Mouse (Mus musculus): Measurements from ENCODE around the gene Asap3. TPM values are rescaled to one million over a fixed set of nuclear protein-coding genes. Genes with fewer than 3 reads are reported as not detected.

Asap3 gene
- polyA plus RNA-seq, 2 experiments from 2014 or later: 0.25 TPM; not detected in 1

DNA sequence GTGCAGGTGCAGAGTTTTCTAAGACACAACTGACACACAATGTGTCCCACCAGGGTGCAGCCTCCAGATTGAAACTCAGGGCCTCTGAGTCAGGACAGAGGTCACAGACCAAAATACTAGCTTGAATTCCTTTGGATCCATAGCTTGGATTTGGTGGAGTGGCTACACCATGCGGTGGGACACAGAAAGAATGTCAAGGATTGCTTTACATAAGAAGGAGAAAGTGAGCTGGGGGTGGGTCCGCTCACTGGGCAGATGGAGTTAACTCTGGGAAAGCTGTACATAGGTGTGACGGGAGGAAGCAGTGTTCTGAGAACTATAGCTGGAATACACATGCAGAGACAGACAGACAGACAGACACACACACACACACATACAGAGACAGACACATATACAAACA lies 53.8 kb downstream of the Asap3 start:
- ATAC-seq: no peak

DNA sequence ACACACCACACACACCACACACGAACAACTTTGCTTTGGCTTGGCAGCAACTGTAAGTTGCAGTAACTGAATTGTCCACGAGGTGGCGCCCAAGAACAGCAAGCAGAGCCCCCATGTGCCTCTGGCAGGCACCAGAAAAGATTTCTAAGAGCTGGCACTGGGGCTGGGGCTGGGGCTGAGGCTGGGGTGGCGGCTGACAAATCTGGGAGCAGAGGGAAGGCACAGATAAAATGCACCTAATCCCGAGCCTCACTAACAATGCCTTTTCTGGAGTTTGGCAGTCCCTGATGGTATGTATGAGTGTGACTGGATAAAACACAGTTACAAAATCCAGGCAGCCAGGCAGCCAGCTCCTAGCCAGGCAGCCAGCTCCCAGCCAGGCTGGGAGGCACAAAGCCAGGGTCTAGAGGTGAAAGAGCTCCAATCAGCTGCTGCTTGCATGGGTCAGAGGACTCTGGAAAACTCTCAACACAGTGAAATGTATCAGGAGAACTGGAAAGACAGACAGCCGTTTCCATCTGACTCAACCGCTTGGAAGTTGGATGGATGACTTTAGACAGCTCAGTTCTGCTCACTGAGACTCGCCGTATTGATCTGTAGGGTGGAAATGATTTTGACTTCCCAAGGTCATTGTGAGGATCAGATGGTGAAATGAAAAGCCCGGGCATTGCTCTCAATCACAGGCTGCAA lies 54.5 kb downstream of the Asap3 start:
- ATAC-seq: no peak

DNA sequence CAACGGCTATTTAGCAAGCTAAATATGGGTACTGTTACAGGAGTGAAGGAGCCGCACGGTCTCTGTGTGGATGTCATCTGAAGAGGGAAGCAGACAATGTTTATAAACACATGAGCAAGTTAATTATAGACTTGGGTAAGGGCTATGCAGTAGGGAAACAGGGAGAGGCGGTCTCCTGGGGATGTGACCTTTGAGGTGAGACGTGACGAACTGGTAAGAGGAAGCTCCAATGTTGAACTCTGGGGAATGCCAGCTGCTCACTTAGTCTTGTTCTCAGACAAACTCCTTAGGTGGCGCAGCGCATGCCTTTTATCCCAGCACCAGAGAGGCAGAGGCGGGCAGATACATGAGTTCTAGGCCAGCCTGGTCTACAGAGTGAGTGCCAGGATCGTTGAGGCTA lies 55.7 kb downstream of the Asap3 start:
- ATAC-seq: no peak

DNA sequence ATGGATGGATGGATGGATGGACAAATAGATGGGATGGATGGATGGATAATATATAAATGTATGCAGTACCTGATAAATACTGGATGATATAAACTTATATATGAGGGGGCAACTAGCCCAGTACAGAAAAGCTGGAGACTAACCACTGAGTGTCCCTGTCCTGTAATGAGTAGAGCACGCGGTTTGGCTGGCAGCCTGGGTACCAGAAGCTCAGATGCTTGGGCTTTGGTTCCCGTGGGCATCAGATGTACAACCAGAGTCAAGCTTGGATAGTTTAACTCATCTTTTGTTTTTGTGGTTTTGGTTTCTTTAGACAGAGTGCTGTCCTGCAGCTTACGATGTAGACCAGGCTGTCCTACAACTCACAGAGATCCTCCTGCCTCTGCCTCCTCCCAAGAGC lies 57.4 kb downstream of the Asap3 start:
- ATAC-seq: no peak

DNA sequence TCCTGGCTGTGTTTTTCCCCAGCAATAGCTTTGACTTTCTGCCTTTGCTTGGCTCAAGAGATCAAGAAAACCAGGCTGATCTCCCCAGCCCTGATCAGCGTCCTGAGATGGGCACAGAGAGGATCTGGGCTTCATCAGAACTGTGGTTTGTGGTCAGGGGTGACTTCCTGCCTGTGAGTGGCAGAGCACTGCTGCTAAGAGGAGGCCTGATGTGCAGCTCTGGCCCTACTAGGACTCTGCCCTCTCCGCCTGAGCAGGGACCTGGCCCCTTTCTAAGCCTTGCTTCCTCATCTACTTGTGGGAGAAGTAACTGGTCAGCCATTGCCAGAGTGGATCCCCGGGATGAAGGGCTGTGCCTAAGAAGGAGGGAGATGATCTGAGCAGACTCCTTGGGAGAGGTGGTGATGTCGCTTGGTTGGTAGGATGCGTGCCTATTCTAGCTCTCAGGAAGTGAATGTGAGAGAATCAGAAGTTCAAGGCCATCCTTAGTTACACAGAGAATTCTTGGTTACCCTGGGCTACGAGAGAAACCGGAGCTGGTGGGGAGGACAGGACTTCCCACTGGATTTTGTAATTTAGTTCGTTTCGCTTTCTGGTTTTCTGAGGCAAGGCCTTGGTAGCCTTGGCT lies 60.7 kb downstream of the Asap3 start:
- ATAC-seq: peak; percentile 96

DNA sequence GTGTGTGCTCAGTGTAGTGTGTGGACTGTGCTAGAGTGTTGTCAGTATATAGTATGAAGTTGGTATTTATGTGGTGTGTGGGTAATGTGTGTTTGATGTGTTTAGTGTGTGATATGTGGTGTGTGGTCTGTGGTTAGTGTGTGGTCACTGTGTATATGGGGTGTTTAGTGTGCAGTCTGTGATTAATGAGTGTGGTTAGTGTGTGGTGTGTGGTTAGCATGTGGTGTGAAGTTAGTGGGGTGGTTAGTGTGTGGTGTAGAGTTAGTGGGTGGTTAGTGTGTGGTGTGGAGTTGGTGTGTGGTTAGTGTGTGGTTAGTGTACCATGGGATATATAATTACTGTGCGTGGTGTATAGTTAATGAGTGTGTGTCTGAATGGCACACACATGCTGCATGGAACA lies 62.7 kb downstream of the Asap3 start:
- no peak for ATAC-seq

DNA sequence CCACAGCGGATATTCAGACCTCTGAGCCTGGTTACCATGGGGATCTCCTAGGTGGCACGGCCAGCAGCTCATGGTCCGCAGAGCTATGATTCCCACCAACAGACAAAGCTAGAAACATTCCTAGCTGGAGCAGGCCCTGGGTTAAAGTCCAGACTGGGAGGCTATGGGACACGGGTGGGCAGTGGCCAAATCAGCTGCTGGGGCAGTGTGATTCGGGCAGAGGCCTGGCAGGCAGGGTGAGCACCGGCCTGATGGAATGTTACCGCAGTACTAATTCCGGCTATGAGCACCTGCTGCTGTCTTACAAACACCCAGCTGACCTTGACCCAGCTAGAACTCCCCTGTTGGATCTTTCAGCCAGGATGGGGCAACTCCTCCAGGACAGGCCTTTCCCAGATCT lies 64.5 kb downstream of the Asap3 start:
- ATAC-seq: no peak

DNA sequence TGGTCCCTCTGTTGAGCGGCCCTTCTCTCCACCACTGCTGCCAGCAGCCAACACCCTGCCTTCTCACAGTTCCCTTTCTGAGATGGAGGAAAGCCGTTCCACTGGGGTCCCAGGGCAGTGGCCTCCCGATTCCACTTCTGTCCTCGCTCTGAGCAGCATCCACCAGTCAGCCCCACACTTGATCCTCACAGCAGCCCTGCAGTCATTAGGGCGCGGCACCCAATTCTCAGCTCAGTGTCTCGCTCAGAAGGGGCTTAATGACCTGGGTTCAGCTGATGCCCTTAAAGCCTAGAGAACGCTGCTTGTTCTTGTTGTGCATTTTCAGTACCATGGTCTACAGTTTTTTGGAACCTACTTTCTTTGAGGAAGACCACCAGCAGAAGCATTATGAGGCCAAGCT lies 74.9 kb downstream of the Asap3 start:
- ATAC-seq: no peak

DNA sequence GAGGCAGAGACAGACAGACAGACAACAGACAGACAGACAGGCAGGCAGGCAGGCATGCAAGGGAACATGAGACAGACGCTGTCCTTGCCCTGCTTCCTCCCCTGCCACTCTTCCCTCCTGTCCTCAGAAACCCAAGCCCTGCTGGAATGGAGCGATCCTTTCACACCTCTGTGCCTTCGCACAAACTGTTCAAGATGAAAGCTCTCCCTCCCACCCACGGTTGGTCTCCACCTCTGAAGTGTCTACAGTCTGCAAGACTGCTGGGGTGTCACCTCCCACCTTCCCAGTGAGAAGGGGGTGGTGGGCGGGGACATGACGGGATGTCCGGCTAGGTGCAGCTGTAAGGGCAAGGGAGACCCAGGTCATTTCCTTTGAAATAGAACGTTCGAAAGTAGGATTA lies 75.4 kb downstream of the Asap3 start:
- ATAC-seq: no peak

DNA sequence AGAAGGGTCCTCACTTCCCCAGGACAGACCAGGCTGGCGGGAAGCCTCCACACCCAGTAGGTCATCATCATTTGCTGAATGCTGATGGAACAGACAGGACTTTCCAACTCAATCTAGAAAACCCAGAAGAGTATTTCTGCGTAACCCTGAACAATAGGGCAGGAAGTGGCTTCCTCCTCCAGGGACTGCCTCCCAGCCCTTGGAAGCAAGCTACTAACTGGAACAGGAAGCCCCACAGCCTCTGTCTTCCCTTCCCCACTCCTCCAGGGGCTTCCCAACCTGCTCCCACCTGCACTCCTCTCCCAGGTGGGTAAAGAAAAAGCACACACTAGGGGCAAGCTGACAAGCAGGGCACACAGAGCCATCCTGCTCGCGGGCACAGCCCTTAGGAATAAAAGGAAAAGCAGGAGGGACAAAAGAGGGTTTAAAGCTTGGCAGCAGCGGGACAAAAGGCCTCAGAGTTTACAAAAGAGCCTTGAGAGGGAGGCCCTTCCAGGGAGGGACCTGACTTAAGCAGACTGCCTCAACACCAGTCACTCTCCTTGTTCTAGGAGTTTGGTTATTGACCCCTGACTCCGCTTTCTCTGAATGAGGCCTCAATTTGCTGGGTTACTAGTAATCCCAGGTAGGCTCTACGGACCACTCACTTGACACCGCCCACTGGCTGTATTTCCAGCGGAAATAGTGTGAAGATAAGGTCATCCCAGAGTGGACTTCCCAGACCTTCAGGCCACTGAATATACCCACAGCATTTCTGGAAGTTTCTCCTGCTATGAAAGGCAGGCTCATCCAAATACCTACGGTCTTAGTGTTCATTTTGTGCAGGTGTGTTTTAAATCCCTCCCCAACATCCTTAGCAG lies 76.7 kb downstream of the Asap3 start:
- ATAC-seq: no peak

DNA sequence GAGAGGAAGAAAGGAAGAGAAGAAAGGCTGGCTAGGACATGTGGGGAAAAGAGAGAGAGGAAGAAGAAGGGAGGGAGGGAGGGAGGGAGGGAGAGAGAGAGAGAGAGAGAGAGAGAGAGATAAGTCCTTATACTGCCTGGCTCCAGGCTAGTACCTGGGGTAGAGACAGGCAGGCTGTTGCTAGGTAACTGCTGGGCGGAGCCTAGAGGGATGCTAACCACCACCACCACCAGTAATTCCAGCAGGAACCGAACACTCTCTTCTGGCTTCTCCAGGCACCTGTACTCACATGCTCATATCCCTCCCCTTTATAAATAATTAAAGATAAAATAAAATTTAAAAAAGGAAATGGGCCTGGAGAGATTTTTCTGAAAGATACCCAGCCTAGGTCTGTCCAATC lies 77.6 kb downstream of the Asap3 start:
- no peak for ATAC-seq

DNA sequence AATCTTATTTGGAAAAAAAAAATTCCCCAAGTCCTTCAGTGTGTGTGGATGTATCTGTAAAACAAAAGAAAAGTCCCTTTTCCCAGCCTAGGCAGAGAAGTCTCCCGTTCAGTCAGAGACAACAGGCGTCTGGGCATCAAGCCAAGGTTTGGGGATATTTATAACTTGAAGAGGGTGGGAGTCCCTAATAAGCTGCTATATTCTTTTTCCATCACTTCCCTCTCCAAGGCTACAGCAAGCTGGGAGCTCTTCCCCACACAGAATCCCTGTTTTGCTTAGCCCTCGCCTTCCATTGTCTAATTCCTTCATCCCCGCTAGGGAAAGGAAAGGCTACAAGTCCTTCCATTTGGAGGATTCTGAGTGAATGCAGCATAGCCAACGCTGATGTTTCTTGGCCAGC lies 78.3 kb downstream of the Asap3 start, which contains the start of gene Zfp46:
Gene Zfp46, plus strand, starts transcription at position 229 of the 400 bp plus-strand sequence.
- ATAC-seq: no peak

DNA sequence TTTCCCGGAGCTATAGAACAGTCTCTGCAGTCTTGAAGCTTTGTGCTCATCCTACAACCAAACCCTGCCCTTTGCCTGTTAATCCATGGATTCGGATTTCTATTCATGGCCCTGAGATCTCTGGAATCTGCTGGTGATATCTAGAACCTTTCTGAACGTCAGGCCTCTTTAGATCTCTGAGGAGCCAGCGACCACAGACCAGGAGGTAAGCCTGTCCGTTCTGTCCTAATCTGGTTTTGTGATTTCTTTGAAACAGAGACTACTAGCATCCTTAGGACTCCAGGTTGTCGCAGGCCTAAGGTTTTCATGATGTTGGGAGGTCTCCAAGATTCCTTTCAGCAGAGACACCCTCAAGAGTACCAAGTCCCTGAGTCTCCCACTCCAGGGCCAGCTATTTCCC lies 78.7 kb downstream of the Asap3 start:
- no peak for ATAC-seq

DNA sequence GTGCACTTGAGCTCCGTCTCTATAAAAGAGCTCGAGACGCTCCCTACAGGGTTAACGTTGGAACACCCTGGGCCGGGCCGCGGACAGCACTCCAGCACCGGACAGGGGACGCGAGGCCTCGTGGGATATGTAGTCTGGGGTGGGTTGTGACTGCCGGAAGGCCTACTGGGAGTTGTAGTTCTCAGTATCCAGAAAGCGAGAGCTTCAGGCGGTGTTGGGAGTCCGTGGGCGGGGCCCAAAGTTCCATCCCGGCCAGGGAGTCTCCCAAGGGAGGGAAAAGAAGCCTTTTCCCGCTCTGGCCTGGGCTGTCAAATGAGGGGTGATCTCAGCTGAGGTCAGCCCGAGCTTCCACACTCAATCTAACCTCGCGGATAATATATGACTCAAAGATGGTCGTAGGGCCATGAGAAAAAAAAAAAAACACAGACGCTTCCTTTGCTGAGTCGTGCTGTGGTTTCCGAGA lies 79.2 kb downstream of the Asap3 start:
- ATAC-seq: peak; percentile 88

DNA sequence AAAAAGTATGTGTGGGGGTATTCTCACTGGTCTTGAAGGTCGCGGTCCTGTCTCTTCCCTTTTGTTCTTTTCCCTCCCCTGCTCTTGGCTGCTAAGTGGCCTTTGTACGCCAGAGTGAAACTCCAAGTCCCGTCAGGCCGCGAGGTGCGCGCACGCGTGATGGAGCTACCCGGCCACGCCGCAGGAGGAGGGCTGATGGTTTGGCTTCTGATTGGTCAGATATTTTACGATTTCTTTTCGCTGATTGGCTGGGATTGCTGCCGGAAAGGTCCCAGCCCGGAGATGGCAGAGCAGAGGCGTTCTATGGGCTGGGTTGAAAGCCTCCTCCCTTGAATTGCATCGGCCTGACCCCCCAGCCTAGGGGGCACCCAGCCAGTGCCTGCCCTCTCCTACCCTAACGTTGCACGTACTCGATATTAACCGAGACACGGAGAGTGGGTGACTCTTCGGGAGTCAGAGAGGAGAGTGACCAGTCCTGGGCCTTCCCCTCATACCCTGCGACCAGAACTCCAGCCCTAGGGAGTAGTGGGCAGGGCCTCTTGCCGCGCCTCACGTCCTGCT lies 79.7 kb downstream of the Asap3 start:
- ATAC-seq: peak; percentile 94

DNA sequence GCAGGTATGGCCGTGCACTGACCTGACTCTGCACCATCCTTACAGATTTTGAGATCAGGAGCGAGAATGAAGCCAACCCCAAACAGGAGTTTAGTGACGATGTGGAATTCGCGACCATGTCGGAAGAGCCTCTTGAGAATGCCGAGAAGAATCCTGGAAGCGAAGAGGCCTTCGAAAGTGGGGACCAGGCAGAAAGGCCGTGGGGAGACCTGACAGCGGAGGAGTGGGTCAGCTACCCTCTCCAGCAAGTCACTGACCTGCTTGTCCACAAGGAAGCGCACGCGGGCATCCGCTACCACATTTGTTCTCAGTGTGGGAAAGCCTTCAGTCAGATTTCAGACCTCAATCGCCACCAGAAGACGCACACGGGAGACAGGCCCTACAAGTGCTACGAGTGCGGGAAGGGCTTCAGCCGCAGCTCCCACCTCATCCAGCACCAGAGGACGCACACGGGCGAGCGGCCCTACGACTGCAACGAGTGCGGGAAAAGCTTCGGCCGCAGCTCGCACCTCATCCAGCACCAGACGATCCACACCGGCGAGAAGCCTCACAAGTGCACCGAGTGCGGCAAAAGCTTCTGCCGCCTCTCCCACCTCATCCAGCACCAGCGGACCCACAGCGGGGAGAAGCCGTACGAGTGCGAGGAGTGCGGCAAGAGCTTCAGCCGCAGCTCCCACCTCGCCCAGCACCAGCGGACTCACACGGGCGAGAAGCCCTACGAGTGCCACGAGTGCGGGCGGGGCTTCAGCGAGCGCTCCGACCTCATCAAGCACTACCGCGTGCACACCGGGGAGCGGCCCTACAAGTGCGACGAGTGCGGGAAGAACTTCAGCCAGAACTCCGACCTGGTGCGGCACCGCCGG lies 84.0 kb downstream of the Asap3 start:
- ATAC-seq: no peak

DNA sequence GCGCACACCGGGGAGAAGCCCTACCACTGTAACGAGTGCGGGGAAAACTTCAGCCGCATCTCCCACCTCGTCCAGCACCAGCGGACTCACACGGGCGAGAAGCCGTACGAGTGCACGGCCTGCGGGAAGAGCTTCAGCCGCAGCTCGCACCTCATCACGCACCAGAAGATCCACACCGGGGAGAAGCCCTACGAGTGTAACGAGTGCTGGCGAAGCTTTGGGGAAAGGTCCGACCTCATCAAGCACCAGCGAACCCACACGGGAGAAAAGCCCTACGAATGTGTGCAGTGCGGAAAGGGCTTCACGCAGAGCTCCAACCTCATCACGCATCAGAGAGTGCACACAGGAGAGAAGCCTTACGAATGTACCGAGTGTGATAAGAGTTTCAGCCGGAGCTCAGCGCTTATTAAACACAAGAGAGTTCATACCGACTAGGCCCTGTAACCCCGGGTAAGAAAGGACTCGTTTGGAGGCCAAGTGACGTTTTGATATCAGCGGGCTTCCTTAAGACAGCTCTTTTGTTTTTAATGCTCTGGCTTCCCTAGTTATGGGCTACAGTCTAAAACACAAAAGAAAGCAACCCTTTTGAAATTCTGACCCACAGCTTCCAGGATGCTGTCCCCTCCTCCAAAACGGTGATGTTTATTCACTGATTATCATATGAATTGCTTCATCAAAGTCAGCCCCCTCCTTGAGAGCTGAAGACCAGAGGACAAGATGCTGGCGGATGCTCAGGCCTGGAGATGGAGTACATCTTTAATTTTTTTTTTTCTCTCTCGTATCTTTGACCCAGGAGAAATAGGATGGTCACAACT lies 84.8 kb downstream of the Asap3 start:
- no peak for ATAC-seq

DNA sequence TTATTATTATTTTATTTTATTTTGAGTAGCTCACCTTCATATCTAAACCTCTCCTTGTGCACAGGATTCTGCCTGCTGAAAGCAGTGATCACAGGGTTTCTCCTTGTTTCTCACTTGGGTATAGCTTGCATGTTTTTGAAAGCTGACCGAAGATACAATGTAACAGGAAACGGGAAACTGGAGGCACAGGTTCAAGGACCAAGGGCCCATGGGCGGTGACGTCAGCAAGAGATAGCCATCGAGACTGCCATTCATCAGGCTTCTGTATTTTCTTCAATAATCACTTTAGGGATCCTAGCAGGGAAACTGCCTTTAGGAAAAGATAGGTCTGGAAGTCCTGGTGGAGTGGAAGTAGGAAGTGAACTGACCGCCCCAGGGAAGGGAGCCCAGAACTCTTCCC lies 85.5 kb downstream of the Asap3 start:
- no peak for ATAC-seq

Measured in activated CD4-positive, CD25-positive, alpha-beta regulatory T cell, adult 4 months (primary cell).